Mouse (Mus musculus): ENCODE measurements around the gene Tbrg4. TPM values are rescaled to one million over a fixed set of nuclear protein-coding genes. Genes with fewer than 3 reads are reported as not detected.

Gene Tbrg4
- polyA plus RNA-seq, 1 experiment from 2014 or later: 33.5 TPM

GRCm38 (mm10) chr11:6596205-6596604 lies 29.7 kb downstream of the Tbrg4 start:
- ATAC-seq (replicated peaks; ENCODE audit: insufficient number of reproducible peaks, low FRiP score, low TSS enrichment, low read depth) (no peak), DNase-seq (ENCODE audit: low spot score) (no peak)
- Histone ChIP-seq H3K4me1 (ENCODE audit: control insufficient read depth, insufficient read depth, low read length) (peaks cover 4% of the 10 kb centered on the region), H3K36me3 (replicated peaks; ENCODE audit: control insufficient read depth, insufficient read depth, low read depth, low read length) (peaks cover 12% of the 10 kb centered on the region), H3K4me2 (ENCODE audit: low read depth, low read length) (no peak overlapping the region), H3K9ac (replicated peaks; ENCODE audit: low read length) (no peak overlapping the region), H3K4me3 (ENCODE audit: low read depth, low read length) (no peak overlapping the region), H3K9me3 (replicated peaks; ENCODE audit: control insufficient read depth, low read length) (no peaks in the 10 kb centered on the region), H3K27me3 (ENCODE audit: control insufficient read depth, insufficient read depth, low read length) (no peaks in the 10 kb centered on the region), H3K27ac (replicated peaks; ENCODE audit: low read depth, low read length) (no peak overlapping the region)
- 96% methylated on average over 6 of the region's 6 CpGs for WGBS

GRCm38 (mm10) chr11:6595339-6595738 lies 30.5 kb downstream of the Tbrg4 start:
- no peak for DNase-seq (ENCODE audit: low spot score)

GRCm38 (mm10) chr11:6594845-6595244 lies 31.0 kb downstream of the Tbrg4 start:
- 89% methylated on average over 6 of the region's 6 CpGs for WGBS

More at GRCm38 (mm10) chr11:6595339-6595738, 30.5 kb downstream of the Tbrg4 start:
- Histone ChIP-seq H3K36me3 (replicated peaks; ENCODE audit: control insufficient read depth, insufficient read depth, low read depth, low read length) (peaks cover 17% of the 10 kb centered on the region), H3K4me2 (ENCODE audit: low read depth, low read length) (no peak overlapping the region), H3K9me3 (replicated peaks; ENCODE audit: control insufficient read depth, low read length) (no peaks in the 10 kb centered on the region), H3K9ac (replicated peaks; ENCODE audit: low read length) (no peak overlapping the region), H3K4me1 (ENCODE audit: control insufficient read depth, insufficient read depth, low read length) (peaks cover 4% of the 10 kb centered on the region), H3K27me3 (ENCODE audit: control insufficient read depth, insufficient read depth, low read length) (no peaks in the 10 kb centered on the region), H3K27ac (replicated peaks; ENCODE audit: low read depth, low read length) (no peak overlapping the region), H3K4me3 (ENCODE audit: low read depth, low read length) (no peak overlapping the region)
- 94% methylated on average over 5 of the region's 5 CpGs for WGBS
- no peak for ATAC-seq (replicated peaks; ENCODE audit: insufficient number of reproducible peaks, low FRiP score, low TSS enrichment, low read depth)

GRCm38 (mm10) chr11:6593406-6593805 lies 32.5 kb downstream of the Tbrg4 start:
- no peak for ATAC-seq (replicated peaks; ENCODE audit: insufficient number of reproducible peaks, low FRiP score, low TSS enrichment, low read depth)
- Histone ChIP-seq H3K9ac (replicated peaks; ENCODE audit: low read length) (no peak overlapping the region), H3K9me3 (replicated peaks; ENCODE audit: control insufficient read depth, low read length) (no peaks in the 10 kb centered on the region), H3K36me3 (replicated peaks; ENCODE audit: control insufficient read depth, insufficient read depth, low read depth, low read length) (peaks cover 17% of the 10 kb centered on the region), H3K4me3 (ENCODE audit: low read depth, low read length) (no peak overlapping the region), H3K27me3 (ENCODE audit: control insufficient read depth, insufficient read depth, low read length) (no peaks in the 10 kb centered on the region), H3K27ac (replicated peaks; ENCODE audit: low read depth, low read length) (no peak overlapping the region), H3K4me1 (ENCODE audit: control insufficient read depth, insufficient read depth, low read length) (no peaks in the 10 kb centered on the region), H3K4me2 (ENCODE audit: low read depth, low read length) (no peak overlapping the region)
- no peak for DNase-seq (ENCODE audit: low spot score)
- 85% methylated on average over 11 of the region's 11 CpGs for WGBS

More at GRCm38 (mm10) chr11:6594845-6595244, 31.0 kb downstream of the Tbrg4 start:
- Histone ChIP-seq H3K4me3 (ENCODE audit: low read depth, low read length) (no peak overlapping the region), H3K27ac (replicated peaks; ENCODE audit: low read depth, low read length) (no peak overlapping the region), H3K9me3 (replicated peaks; ENCODE audit: control insufficient read depth, low read length) (no peaks in the 10 kb centered on the region), H3K36me3 (replicated peaks; ENCODE audit: control insufficient read depth, insufficient read depth, low read depth, low read length) (peaks cover 17% of the 10 kb centered on the region), H3K4me1 (ENCODE audit: control insufficient read depth, insufficient read depth, low read length) (peaks cover 4% of the 10 kb centered on the region), H3K9ac (replicated peaks; ENCODE audit: low read length) (no peak overlapping the region), H3K27me3 (ENCODE audit: control insufficient read depth, insufficient read depth, low read length) (no peaks in the 10 kb centered on the region), H3K4me2 (ENCODE audit: low read depth, low read length) (no peak overlapping the region)
- ATAC-seq (replicated peaks; ENCODE audit: insufficient number of reproducible peaks, low FRiP score, low TSS enrichment, low read depth): no peak
- DNase-seq (ENCODE audit: low spot score): no peak

- Histone ChIP-seq H3K36me3 (replicated peaks; ENCODE audit: control insufficient read depth, insufficient read depth, low read depth, low read length) (peaks cover 14% of the 10 kb centered on the region), H3K27me3 (ENCODE audit: control insufficient read depth, insufficient read depth, low read length) (no peaks in the 10 kb centered on the region), H3K27ac (replicated peaks; ENCODE audit: low read depth, low read length) (no peak overlapping the region), H3K4me1 (ENCODE audit: control insufficient read depth, insufficient read depth, low read length) (no peaks in the 10 kb centered on the region), H3K4me3 (ENCODE audit: low read depth, low read length) (no peak overlapping the region), H3K9me3 (replicated peaks; ENCODE audit: control insufficient read depth, low read length) (no peaks in the 10 kb centered on the region), H3K9ac (replicated peaks; ENCODE audit: low read length) (no peak overlapping the region), H3K4me2 (ENCODE audit: low read depth, low read length) (no peak overlapping the region)
- DNase-seq (ENCODE audit: low spot score) (no peak), ATAC-seq (replicated peaks; ENCODE audit: insufficient number of reproducible peaks, low FRiP score, low TSS enrichment, low read depth) (no peak)
- 84% methylated on average over 10 of the region's 10 CpGs for WGBS
These were observed 34.8 kb downstream of the Tbrg4 start for GRCm38 (mm10) chr11:6590933-6591675.

- H3K9me3 ChIP-seq (replicated peaks; ENCODE audit: control insufficient read depth, low read length): no peaks in the 10 kb centered on the region
- ATAC-seq (replicated peaks; ENCODE audit: insufficient number of reproducible peaks, low FRiP score, low TSS enrichment, low read depth) (no peak), DNase-seq (ENCODE audit: low spot score) (no peak)
- peaks cover 14% of the 10 kb centered on the region for H3K36me3 ChIP-seq (replicated peaks; ENCODE audit: control insufficient read depth, insufficient read depth, low read depth, low read length)
- H3K27me3 ChIP-seq (ENCODE audit: control insufficient read depth, insufficient read depth, low read length): no peaks in the 10 kb centered on the region
- H3K4me2 ChIP-seq (ENCODE audit: low read depth, low read length): no peak overlapping the region
- WGBS: 92% methylated on average over 7 of the region's 7 CpGs
- no peak overlapping the region for H3K27ac ChIP-seq (replicated peaks; ENCODE audit: low read depth, low read length)
- no peaks in the 10 kb centered on the region for H3K4me1 ChIP-seq (ENCODE audit: control insufficient read depth, insufficient read depth, low read length)
- no peak overlapping the region for H3K9ac ChIP-seq (replicated peaks; ENCODE audit: low read length)
- no peak overlapping the region for H3K4me3 ChIP-seq (ENCODE audit: low read depth, low read length)
These were observed 36.0 kb downstream of the Tbrg4 start for GRCm38 (mm10) chr11:6589838-6590237.

- no peak overlapping the region for H3K27ac ChIP-seq (replicated peaks; ENCODE audit: low read depth, low read length)
- H3K4me2 ChIP-seq (ENCODE audit: low read depth, low read length): no peak overlapping the region
- peaks cover 7% of the 10 kb centered on the region for H3K36me3 ChIP-seq (replicated peaks; ENCODE audit: control insufficient read depth, insufficient read depth, low read depth, low read length)
- DNase-seq (ENCODE audit: low spot score): no peak
- H3K27me3 ChIP-seq (ENCODE audit: control insufficient read depth, insufficient read depth, low read length): no peaks in the 10 kb centered on the region
- ATAC-seq (replicated peaks; ENCODE audit: insufficient number of reproducible peaks, low FRiP score, low TSS enrichment, low read depth): no peak
- no peak overlapping the region for H3K4me3 ChIP-seq (ENCODE audit: low read depth, low read length)
- WGBS: 90% methylated on average over 7 of the region's 7 CpGs
- no peaks in the 10 kb centered on the region for H3K9me3 ChIP-seq (replicated peaks; ENCODE audit: control insufficient read depth, low read length)
- no peaks in the 10 kb centered on the region for H3K4me1 ChIP-seq (ENCODE audit: control insufficient read depth, insufficient read depth, low read length)
- H3K9ac ChIP-seq (replicated peaks; ENCODE audit: low read length): no peak overlapping the region
These were observed 37.6 kb downstream of the Tbrg4 start for GRCm38 (mm10) chr11:6588295-6588694.

GRCm38 (mm10) chr11:6587249-6587940 lies 38.5 kb downstream of the Tbrg4 start:
- 92% methylated on average over 7 of the region's 7 CpGs for WGBS
- Histone ChIP-seq H3K9ac (replicated peaks; ENCODE audit: low read length) (no peak overlapping the region), H3K27me3 (ENCODE audit: control insufficient read depth, insufficient read depth, low read length) (no peaks in the 10 kb centered on the region), H3K4me3 (ENCODE audit: low read depth, low read length) (no peak overlapping the region), H3K4me2 (ENCODE audit: low read depth, low read length) (no peak overlapping the region), H3K4me1 (ENCODE audit: control insufficient read depth, insufficient read depth, low read length) (no peaks in the 10 kb centered on the region), H3K36me3 (replicated peaks; ENCODE audit: control insufficient read depth, insufficient read depth, low read depth, low read length) (peaks cover 7% of the 10 kb centered on the region), H3K9me3 (replicated peaks; ENCODE audit: control insufficient read depth, low read length) (no peaks in the 10 kb centered on the region), H3K27ac (replicated peaks; ENCODE audit: low read depth, low read length) (no peak overlapping the region)
- DNase-seq (ENCODE audit: low spot score) (no peak), ATAC-seq (replicated peaks; ENCODE audit: insufficient number of reproducible peaks, low FRiP score, low TSS enrichment, low read depth) (no peak)
